Mouse (Mus musculus) thymus, postnatal 36 days (tissue): Measurements from ENCODE around the gene Plpp3.

ENCODE experiments used
- DNase-seq, 2 experiments: peaks; one replicate each; pipeline ENCODE4 v3.0.0; 2022; ENCODE audit warnings: mixed read lengths in 2 of 2

Gene Plpp3

GRCm38 (mm10) chr4:105157276-105158168 is at the start of gene Plpp3:
Plpp3 (plus strand) TSS chr4:105157347.
- peak; percentile 46 to 55 for DNase-seq

GRCm38 (mm10) chr4:105107943-105108640 is 49.1 kb upstream of the Plpp3 start:
- no peak for DNase-seq

GRCm38 (mm10) chr4:105108641-105109198 is 48.4 kb upstream of the Plpp3 start:
- no peak for DNase-seq

GRCm38 (mm10) chr4:105109199-105109989 is 47.8 kb upstream of the Plpp3 start, which contains the start of gene Prkaa2:
Prkaa2 (minus strand) TSS chr4:105109890.
- peak; percentile 63 to 65 for DNase-seq

- DNase-seq, result no peak
Observed at GRCm38 (mm10) chr4:105109990-105110683, 47.0 kb upstream of the Plpp3 start.

GRCm38 (mm10) chr4:105110684-105111035 is 46.5 kb upstream of the Plpp3 start:
- no peak for DNase-seq

- no peak for DNase-seq
Observed at GRCm38 (mm10) chr4:105111770-105112169, 45.4 kb upstream of the Plpp3 start.

- no peak for DNase-seq
Observed at GRCm38 (mm10) chr4:105113042-105113441, 44.1 kb upstream of the Plpp3 start.

GRCm38 (mm10) chr4:105113468-105113867 is 43.7 kb upstream of the Plpp3 start:
- DNase-seq, result no peak

GRCm38 (mm10) chr4:105121081-105121480 is 36.1 kb upstream of the Plpp3 start:
- DNase-seq, result no peak

GRCm38 (mm10) chr4:105122429-105122828 is 34.7 kb upstream of the Plpp3 start:
- peak; percentile 26 to 43 for DNase-seq

GRCm38 (mm10) chr4:105129212-105129611 is 27.9 kb upstream of the Plpp3 start:
- DNase-seq, result no peak

GRCm38 (mm10) chr4:105131756-105132314 is 25.3 kb upstream of the Plpp3 start:
- DNase-seq, result peak; percentile 24 to 25

- DNase-seq, result no peak
Observed at GRCm38 (mm10) chr4:105133350-105134050, 23.6 kb upstream of the Plpp3 start.

GRCm38 (mm10) chr4:105149492-105149891 is 7.7 kb upstream of the Plpp3 start:
- no peak for DNase-seq

GRCm38 (mm10) chr4:105151911-105152690 is 5.0 kb upstream of the Plpp3 start:
- DNase-seq, result peak; percentile 47 to 52

- DNase-seq, result no peak
Observed at GRCm38 (mm10) chr4:105153227-105153626, 3.9 kb upstream of the Plpp3 start.

- DNase-seq, result no peak
Observed at GRCm38 (mm10) chr4:105156281-105156680, 866 bp upstream of the Plpp3 start.

- DNase-seq, result no peak
Observed at GRCm38 (mm10) chr4:105156955-105157275, 232 bp upstream of the Plpp3 start.

GRCm38 (mm10) chr4:105158169-105158555 is 1.0 kb downstream of the Plpp3 start:
- DNase-seq, result peak; percentile 68 to 72
